Comparison of ENCODE assay signal across 15 mouse cellular contexts in the genomic region with DNA sequence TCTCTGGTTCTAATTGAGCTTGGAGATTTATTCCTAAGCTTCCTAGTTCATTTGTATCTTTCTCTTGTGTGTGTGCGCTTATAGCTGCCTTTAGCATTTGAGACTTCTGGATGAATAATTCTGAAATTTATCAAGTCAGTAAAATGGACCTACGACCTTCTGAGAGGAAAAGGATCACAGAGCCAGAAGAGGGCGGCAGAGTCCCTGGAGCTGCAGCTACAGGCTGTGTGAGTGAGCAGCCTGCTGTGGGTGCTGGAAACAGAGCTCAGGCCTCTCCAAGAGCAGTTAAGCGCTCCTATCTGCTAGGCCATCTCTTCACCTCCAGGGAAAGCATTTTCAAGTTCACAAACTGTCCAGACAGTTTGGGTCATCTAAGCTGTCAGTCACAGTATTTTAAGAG.
A peak's percentile ranks its signal among the peaks of the same experiment; 100 is the strongest.
DNase-seq lines count a peak whose midpoint lies in the region; ATAC-seq and TF ChIP-seq lines count a peak whose summit lies in the region.
"Had no signal": no experiment of that assay in that cellular context is flagged by ENCODE, and none has a peak within 500 bp of the region (broad histone marks: within the 10 kb centered on the region; RNA-seq: fewer than 3 reads in every experiment).

No protein-coding gene starts in this region.

- H3K36me3 ChIP-seq in kidney, postnatal 0 days (ENCODE audit: insufficient read depth, low read length) = no peaks in the 10 kb centered on the region
- peaks cover 18% of the 10 kb centered on the region for H3K36me3 ChIP-seq in kidney, embryonic 14.5 days (ENCODE audit: control insufficient read depth, insufficient read depth, low read length)
- H3K36me3 ChIP-seq in E14TG2a.4 (ENCODE audit: insufficient read depth, low read length) = peaks cover 45% of the 10 kb centered on the region
- peaks cover 48% of the 10 kb centered on the region for H3K36me3 ChIP-seq in liver, embryonic 14.5 days (replicated peaks; ENCODE audit: control insufficient read depth, insufficient read depth, low read depth)

- H3K27me3 ChIP-seq in kidney, postnatal 0 days (ENCODE audit: insufficient read depth, low read length) = no peaks in the 10 kb centered on the region
- no peaks in the 10 kb centered on the region for H3K27me3 ChIP-seq in kidney, embryonic 14.5 days (ENCODE audit: control insufficient read depth, insufficient read depth, low read length)
- H3K27me3 ChIP-seq in E14TG2a.4 (ENCODE audit: insufficient read depth, low read length) (no peaks in the 10 kb centered on the region), Patski (no peaks in the 10 kb centered on the region)
- no peaks in the 10 kb centered on the region for H3K27me3 ChIP-seq in liver, embryonic 14.5 days (ENCODE audit: control insufficient read depth, insufficient read depth, low read length)
- H3K27me3 ChIP-seq: limb, embryonic 15.5 days had no signal

- CTCF ChIA-PET in Patski (lab: Charles Lee) = interaction anchor here (0.8 to 1.9 kb wide), 6 partner anchors 8 to 83 kb away, joined by 3 to 6 read pairs (median 4); no protein-coding TSS in a partner anchor

- no peak overlapping the region for H3K4me3 ChIP-seq in kidney, postnatal 0 days (replicated peaks; ENCODE audit: low read depth, low read length)
- no peak overlapping the region for H3K4me3 ChIP-seq in kidney, embryonic 14.5 days (ENCODE audit: low read length)
- H3K4me3 ChIP-seq in E14TG2a.4 (replicated peaks; ENCODE audit: low read length) = no peak overlapping the region
- no peak overlapping the region for H3K4me3 ChIP-seq in liver, embryonic 14.5 days (ENCODE audit: insufficient read depth in 1 of 2, low read depth in 2 of 2, low read length in 2 of 2)
- H3K4me3 ChIP-seq: limb, embryonic 15.5 days; myocyte had no signal

- no peak overlapping the region for H3K27ac ChIP-seq in kidney, postnatal 0 days
- H3K27ac ChIP-seq in kidney, embryonic 14.5 days (ENCODE audit: low read depth, low read length) = no peak overlapping the region
- H3K27ac ChIP-seq in liver, embryonic 14.5 days = peak overlapping the region; percentile 98
- H3K27ac ChIP-seq: limb, embryonic 15.5 days had no signal

- in situ Hi-C loops in Patski (cut with MboI; ENCODE audit: low pct_unique_long_range_greater_than_20kb) = no loop called here

- no peak overlapping the region for H3K4me2 ChIP-seq in kidney, postnatal 0 days (ENCODE audit: low read length)
- H3K4me2 ChIP-seq in kidney, embryonic 14.5 days (replicated peaks; ENCODE audit: low read depth, low read length) = no peak overlapping the region
- no peak overlapping the region for H3K4me2 ChIP-seq in liver, embryonic 14.5 days (ENCODE audit: low read depth)
- H3K4me2 ChIP-seq: limb, embryonic 15.5 days had no signal

- peak; percentile 32; the same call in 1 of the 2 replicates for TF ChIP-seq CTCF in kidney, postnatal 0 days (IDR thresholded peaks at IDR 0.05; ENCODE audit: low read depth)
- TF ChIP-seq CTCF in E14TG2a.4 (conservative IDR thresholded peaks at IDR 0.05; ENCODE audit: low read length) (peak; percentile 18; the same call in 1 of the 2 replicates), Patski (IDR thresholded peaks at IDR 0.05) (peak; percentile 50)
- TF ChIP-seq CTCF in liver, embryonic 14.5 days (IDR thresholded peaks at IDR 0.05; ENCODE audit: low read depth) = peak; percentile 76

- TF ChIP-seq EP300 in liver, embryonic 14.5 days (IDR thresholded peaks at IDR 0.05; ENCODE audit: low read depth) = no peak

- intact Hi-C loops in left cerebral cortex, postnatal 36 days (cut with DNase I) = loop anchor here (5.0 kb wide), 1 partner anchor 210 kb away; no protein-coding TSS in a partner anchor

- H3K9ac ChIP-seq in kidney, postnatal 0 days (ENCODE audit: low read depth, low read length) = no peak overlapping the region
- H3K9ac ChIP-seq in kidney, embryonic 14.5 days (ENCODE audit: low read depth, low read length) = no peak overlapping the region
- H3K9ac ChIP-seq in liver, embryonic 14.5 days (replicated peaks) = peak overlapping the region; percentile 46; the same call in 1 of the 2 replicates
- H3K9ac ChIP-seq: limb, embryonic 15.5 days had no signal

- H3K9me3 ChIP-seq in kidney, postnatal 0 days (replicated peaks; ENCODE audit: low read length) = no peaks in the 10 kb centered on the region
- H3K9me3 ChIP-seq in kidney, embryonic 14.5 days (ENCODE audit: control insufficient read depth, low read length) = no peaks in the 10 kb centered on the region
- H3K9me3 ChIP-seq in E14TG2a.4 (ENCODE audit: low read length) = no peaks in the 10 kb centered on the region
- H3K9me3 ChIP-seq in liver, embryonic 14.5 days (ENCODE audit: control insufficient read depth, low read length) = no peaks in the 10 kb centered on the region
- H3K9me3 ChIP-seq: limb, embryonic 15.5 days had no signal

- no peak for ATAC-seq in kidney, postnatal 0 days (replicated peaks; ENCODE audit: low FRiP score, low read depth)
- ATAC-seq in kidney, embryonic 14.5 days (ENCODE audit: low FRiP score, low TSS enrichment) = no peak
- ATAC-seq in Patski = no peak
- ATAC-seq in liver, embryonic 14.5 days (ENCODE audit: insufficient read depth) = no peak
- ATAC-seq: forebrain, embryonic 14.5 days had no signal

- WGBS in kidney, postnatal 0 days = 95% methylated on average over 4 of the region's 4 CpGs
- 93% methylated on average over 4 of the region's 4 CpGs for WGBS in kidney, embryonic 14.5 days
- 82% methylated on average over 4 of the region's 4 CpGs for WGBS in liver, embryonic 14.5 days (ENCODE audit: insufficient replicate concordance)

- no peak for DNase-seq in kidney, postnatal 0 days (ENCODE audit: low spot score)
- DNase-seq in Patski (ENCODE audit: low read depth, low spot score) = no peak
- no peak for DNase-seq in liver, embryonic 14.5 days (ENCODE audit: low read depth in 3 of 3, low spot score in 3 of 3)
- no peak for DNase-seq in retina, embryonic 14.5 days (ENCODE audit: low spot score)
- DNase-seq in left cerebral cortex, postnatal 36 days (ENCODE audit: low spot score in 2 of 2) = no peak
- DNase-seq: gastrocnemius, postnatal 36 days; heart, postnatal 10 days; kidney, postnatal 14 days; layer of hippocampus, postnatal 36 days; right cerebral cortex, postnatal 4 days had no signal

- no peaks in the 10 kb centered on the region for H3K4me1 ChIP-seq in kidney, postnatal 0 days (replicated peaks; ENCODE audit: insufficient read depth, low read length)
- no peaks in the 10 kb centered on the region for H3K4me1 ChIP-seq in kidney, embryonic 14.5 days (ENCODE audit: control insufficient read depth, insufficient read depth, low read length)
- H3K4me1 ChIP-seq in E14TG2a.4 (replicated peaks; ENCODE audit: low read depth, low read length) = peaks cover 13% of the 10 kb centered on the region
- H3K4me1 ChIP-seq in liver, embryonic 14.5 days (replicated peaks; ENCODE audit: control insufficient read depth in 2 of 2, insufficient read depth in 2 of 2, low read length in 1 of 2) = peaks cover 62% of the 10 kb centered on the region in 2 experiments
- H3K4me1 ChIP-seq: limb, embryonic 15.5 days had no signal

- POLR2A ChIA-PET in Patski (lab: Charles Lee) = no interaction called here

Comparison
In these comparisons a context has a peak if more than half of its experiments do, and no peak if none do; other contexts are left out.
1. CTCF ChIP-seq: peak in every context shown above with its lines; median percentile 76 in liver, embryonic 14.5 days; 50 in Patski; 32 in kidney, postnatal 0 days; 18 in E14TG2a.4.